Mouse (Mus musculus) adrenal gland, postnatal 4 days (tissue): ENCODE measurements around the gene Map4. TPM values are rescaled to one million over a fixed set of nuclear protein-coding genes. Genes with fewer than 3 reads are reported as not detected.

Experiments
- DNase-seq, 2 experiments: peaks; one replicate each; pipeline ENCODE4 v3.0.0; 2021 to 2022; ENCODE audit warnings: low spot score in 2 of 2, mixed read lengths in 2 of 2
- long read RNA-seq, 2 experiments: library from polyadenylated mRNA; stranded (forward); transcript quantifications; one replicate each; pipeline ENCODE4 v2.0.0; 2021
- total RNA-seq, 2 experiments: library from RNA; stranded (reverse); gene quantifications; 2 replicates each; pipeline ENCODE4 v1.2.3; 2021

Gene Map4
- 100 to 1,000 TPM; 118 to 124 TPM for total RNA-seq
- long read RNA-seq, experiment 1, full-length matches to known transcripts = 2 of 32 reads
- long read RNA-seq, experiment 1, partial matches to known transcripts = 12 of 32 reads
- long read RNA-seq, experiment 1, other reads (novel, unspliced or antisense) = 18 of 32 reads
- long read RNA-seq, experiment 2, transcript Map4-206 (4 exons, 3,446 nt) = major isoform, 10 of 54 reads
- long read RNA-seq, experiment 2, partial matches to known transcripts = 39 of 54 reads
- long read RNA-seq, experiment 2, other reads (novel, unspliced or antisense) = 5 of 54 reads

- DNase-seq = peak; percentile 91 to 95
Measured at GRCm38 (mm10) chr9:109931257-109932171, at the start of gene Map4. TSS of gene Map4 (plus strand) at chr9:109931460.

GRCm38 (mm10) chr9:109886259-109886658 lies 45.0 kb upstream of the Map4 start:
- DNase-seq = no peak

- DNase-seq = no peak
Measured at GRCm38 (mm10) chr9:109887321-109887720, 43.9 kb upstream of the Map4 start.

GRCm38 (mm10) chr9:109891501-109891900 lies 39.8 kb upstream of the Map4 start:
- DNase-seq = no peak

- peak; percentile 49 to 67 for DNase-seq
Measured at GRCm38 (mm10) chr9:109892651-109893250, 38.5 kb upstream of the Map4 start.

GRCm38 (mm10) chr9:109894413-109895090 lies 36.7 kb upstream of the Map4 start:
- DNase-seq = peak in 1 of 2 experiments; percentile 67

GRCm38 (mm10) chr9:109895593-109895992 lies 35.7 kb upstream of the Map4 start:
- no peak for DNase-seq

- DNase-seq = no peak
Measured at GRCm38 (mm10) chr9:109896253-109897150, 34.8 kb upstream of the Map4 start.

GRCm38 (mm10) chr9:109898027-109898426 lies 33.2 kb upstream of the Map4 start:
- DNase-seq = no peak

- DNase-seq = no peak
Measured at GRCm38 (mm10) chr9:109899361-109899760, 31.9 kb upstream of the Map4 start.

- DNase-seq = no peak
Measured at GRCm38 (mm10) chr9:109899774-109900173, 31.5 kb upstream of the Map4 start.

GRCm38 (mm10) chr9:109900604-109901003 lies 30.7 kb upstream of the Map4 start:
- DNase-seq = no peak

- DNase-seq = no peak
Measured at GRCm38 (mm10) chr9:109902246-109902645, 29.0 kb upstream of the Map4 start.

- DNase-seq = no peak
Measured at GRCm38 (mm10) chr9:109902740-109903139, 28.5 kb upstream of the Map4 start.

GRCm38 (mm10) chr9:109907300-109907699 lies 24.0 kb upstream of the Map4 start:
- DNase-seq = no peak

GRCm38 (mm10) chr9:109907774-109908465 lies 23.3 kb upstream of the Map4 start:
- no peak for DNase-seq

GRCm38 (mm10) chr9:109909102-109909501 lies 22.2 kb upstream of the Map4 start:
- no peak for DNase-seq

GRCm38 (mm10) chr9:109909926-109910325 lies 21.3 kb upstream of the Map4 start:
- no peak for DNase-seq

- no peak for DNase-seq
Measured at GRCm38 (mm10) chr9:109911779-109912178, 19.5 kb upstream of the Map4 start.
